Mouse (Mus musculus) thymus, postnatal 0 days (tissue): ENCODE results near the gene Hspa12b. TPM values are rescaled to one million over a fixed set of nuclear protein-coding genes. Genes with fewer than 3 reads are reported as not detected.

Experiments
- DNase-seq: peaks from one replicate; pipeline ENCODE4 v3.0.0-alpha.2; 2015; ENCODE audit warnings: low spot score
- polyA plus RNA-seq: library from polyadenylated mRNA; unstranded; fragments of >200 nt; fragmentation: Nextera tagmentation; extraction: Ambion mirVana; gene quantifications from 2 replicates; pipeline ENCODE4 v1.2.1, GENCODE M21; 2015

Hspa12b gene
- polyA plus RNA-seq, 1 experiment from 2014 or later, result 2.3 TPM

- DNase-seq, result no peak
These were observed 1.6 kb downstream of the Hspa12b start for GRCm38 (mm10) chr2:131128636-131129157.

DNA sequence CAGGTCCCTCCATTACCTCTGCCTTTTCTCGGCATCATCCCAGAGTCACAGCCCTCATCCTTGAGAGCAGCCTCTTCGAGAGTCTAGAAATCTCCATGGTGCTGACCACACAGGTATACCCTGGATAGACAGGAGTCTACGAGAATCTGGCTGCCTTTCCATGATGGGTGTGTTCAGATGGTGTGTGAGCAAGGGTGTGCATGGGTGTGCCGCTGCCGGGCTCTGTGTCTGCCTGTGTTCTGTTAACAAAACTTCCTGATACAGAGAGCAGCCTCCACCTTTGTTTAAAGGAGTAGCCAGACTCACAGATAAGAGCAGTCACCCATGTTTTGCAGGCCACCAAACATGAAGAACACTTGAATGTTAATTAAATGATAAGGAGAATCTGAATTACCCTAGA is 2.8 kb downstream of the Hspa12b start:
- DNase-seq, result no peak

- DNase-seq, result no peak
These were observed 3.8 kb downstream of the Hspa12b start for GRCm38 (mm10) chr2:131130849-131131248.

DNA sequence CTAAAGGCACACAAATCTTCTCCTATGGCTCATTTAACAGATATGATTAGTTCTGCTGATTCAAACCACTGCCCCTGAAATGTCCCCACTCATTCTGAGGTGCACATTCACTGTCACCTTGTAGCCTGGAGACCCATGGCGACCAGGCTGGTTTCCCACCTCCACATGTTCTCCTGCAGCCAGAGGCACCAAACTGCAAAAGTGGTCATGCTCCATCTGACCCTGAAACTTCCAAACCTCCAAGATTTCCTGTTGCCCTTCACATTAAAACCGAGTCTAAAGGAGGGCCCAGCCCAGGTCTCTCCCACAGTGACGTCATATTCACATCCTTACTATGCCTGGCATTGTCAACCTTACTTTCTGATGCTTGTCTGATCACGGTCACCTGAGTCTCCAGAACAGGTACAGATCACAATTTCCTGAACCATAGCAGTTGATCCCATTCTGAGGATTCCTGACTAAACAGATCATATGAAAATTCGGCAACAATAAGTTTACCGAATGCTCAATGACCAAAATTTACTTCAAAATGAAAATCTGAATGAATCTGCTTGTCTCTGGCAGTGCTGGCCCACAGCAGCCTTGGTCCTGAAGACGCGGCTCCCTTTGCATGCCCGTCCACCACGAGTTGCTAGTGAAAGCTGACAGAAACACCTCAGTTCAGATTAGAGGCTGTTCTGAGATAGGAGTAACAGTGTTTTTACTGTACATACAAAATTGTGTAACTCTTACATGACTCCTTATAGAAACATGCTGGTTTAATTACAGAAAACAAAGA is 5.2 kb downstream of the Hspa12b start:
- no peak for DNase-seq

- DNase-seq, result no peak
These were observed 6.0 kb downstream of the Hspa12b start, which contains the start of gene Gm11037 for GRCm38 (mm10) chr2:131132930-131133547. TSS of gene Gm11037 (plus strand) at chr2:131133497.

GRCm38 (mm10) chr2:131134381-131134780 is 7.3 kb downstream of the Hspa12b start:
- DNase-seq, result no peak

DNA sequence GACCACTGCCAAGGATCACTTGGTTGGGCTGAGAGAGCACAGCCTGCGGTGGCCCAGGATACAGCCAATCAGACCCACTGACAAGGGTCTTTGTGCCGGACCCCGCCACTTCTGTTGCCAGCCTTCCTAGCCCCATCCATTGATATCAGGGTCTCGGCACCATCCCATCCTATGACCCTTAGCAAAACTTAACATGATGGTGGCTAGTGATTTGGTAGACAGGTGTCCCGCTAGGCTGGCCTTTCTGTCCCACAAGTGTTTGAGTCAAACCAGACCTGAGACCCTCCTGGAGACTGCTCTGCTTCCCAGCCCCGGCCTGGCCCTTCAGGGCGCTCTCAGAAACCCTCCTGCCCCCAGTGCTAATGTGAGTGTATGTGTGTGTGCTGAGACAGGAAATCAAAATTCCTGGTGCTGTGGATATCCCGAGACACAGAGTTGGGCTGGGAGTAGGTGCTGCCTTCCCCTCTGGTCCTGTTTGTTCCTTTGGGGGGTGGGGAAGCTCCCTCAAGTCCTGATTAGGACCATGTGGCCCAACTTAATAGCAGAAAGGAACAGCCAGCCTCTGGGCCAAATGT is 7.8 kb downstream of the Hspa12b start:
- DNase-seq, result no peak

DNA sequence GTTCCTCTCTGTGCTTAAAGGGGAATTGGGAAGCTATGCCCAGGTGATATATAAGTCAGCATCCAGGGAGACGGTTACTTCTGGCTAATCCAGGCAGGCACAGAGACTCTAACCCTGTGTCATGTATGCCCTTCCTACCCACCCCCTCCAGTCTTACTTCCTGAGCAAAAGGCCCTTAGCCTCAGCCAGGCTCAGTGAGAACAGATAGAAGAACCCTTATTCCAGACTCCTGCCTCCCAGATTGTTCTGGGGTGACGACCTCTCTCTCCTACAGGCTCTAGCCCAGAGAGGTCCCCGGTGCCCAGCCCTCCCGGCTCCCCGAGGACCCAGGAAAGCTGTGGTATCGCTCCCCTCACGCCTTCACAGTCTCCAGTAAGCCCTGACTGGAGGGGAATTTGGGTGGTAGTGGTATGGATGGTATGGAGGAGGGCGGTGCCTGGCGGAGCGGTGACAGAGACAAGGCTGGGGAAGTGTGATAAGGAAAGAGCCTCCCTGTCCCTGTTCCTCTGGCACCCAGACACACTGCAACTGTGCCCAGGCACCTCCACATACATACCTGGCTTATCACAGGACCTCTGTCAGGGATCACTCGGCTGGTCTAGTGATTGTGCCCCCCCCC is 8.6 kb downstream of the Hspa12b start:
- no peak for DNase-seq

DNA sequence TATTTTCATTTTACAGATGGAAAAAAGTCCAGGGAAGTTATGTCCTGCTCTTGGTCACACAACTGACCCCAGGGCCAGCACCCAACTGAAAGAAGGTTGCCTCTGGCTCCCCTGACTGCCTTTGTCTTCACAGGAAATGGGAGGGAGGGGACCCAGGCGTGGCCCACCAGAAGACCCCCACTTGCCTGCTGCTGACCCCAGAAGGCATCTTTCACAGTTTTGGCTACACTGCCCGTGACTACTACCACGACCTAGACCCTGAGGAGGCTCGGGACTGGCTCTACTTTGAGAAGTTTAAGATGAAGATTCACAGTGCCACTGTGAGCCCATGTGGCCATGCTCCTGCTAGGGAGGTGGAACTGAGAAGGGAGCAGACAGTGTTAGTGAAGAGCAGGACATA is 11.2 kb downstream of the Hspa12b start:
- no peak for DNase-seq

DNA sequence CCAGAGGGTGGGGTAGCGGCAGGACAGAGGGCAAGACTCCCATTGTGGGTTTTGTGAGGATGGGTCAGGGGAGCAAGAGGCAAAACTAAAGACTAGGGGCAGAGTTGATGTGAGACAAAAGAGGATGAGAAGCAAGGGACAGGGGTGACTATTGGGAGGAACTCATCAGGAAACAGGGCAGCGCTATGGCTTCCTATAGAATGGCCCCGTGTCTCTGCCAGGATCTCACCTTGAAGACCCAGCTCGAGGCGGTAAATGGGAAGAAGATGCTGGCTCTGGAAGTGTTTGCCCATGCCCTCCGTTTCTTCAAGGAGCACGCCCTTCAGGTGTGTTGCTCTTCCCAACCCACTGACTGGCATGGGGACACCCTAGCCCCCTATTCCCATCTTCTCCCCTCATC is 11.7 kb downstream of the Hspa12b start:
- no peak for DNase-seq

DNA sequence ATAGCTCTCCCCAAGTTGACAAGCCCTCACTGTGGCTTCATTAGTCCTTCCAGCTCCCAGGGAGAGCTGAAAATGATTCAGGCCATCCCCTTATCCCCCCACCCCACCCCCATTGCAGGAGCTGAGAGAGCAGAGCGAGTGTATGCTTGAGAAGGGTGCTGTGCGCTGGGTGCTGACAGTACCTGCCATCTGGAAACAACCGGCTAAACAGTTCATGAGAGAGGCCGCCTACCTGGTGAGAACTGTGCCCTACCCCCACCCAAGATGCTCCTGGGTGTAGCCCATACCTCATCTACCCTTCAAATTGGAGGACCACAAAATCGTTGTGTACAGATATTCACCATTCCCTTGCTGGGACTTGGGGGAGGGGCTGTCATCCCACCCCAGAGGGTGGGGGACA is 12.2 kb downstream of the Hspa12b start:
- DNase-seq, result no peak

DNA sequence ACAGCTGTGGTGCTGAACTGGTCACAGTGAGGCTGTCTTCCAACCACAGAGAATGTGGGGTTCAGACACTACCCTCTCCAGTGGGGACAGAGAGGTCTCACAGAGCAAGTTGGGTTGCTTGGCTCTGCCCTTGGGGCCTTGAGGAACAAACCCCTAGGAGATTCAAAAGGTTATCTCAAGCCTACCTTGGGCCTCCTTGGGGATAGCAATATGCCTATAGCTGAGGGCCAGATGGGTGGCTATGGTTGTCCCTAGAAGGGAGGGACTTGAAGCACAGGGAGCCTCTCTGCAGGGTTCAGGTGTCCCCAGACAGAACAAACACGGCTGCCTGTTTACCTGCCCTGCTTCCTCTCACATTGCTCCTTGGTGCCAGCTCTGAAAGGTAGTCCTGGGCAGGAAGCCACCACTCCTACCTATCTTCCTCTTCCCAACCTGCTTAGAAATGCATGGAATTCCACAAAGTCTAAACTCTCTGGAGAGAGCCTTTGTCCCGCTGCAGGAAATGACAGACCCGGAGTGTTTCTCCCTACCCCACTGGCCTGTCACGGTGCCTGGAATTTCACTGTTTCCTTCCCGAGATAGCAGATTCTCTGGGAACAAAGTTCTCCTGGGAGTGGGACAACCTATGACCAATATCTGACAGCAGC is 12.9 kb downstream of the Hspa12b start:
- no peak for DNase-seq

GRCm38 (mm10) chr2:131140533-131140905 is 13.4 kb downstream of the Hspa12b start:
- no peak for DNase-seq

GRCm38 (mm10) chr2:131141336-131141986 is 14.4 kb downstream of the Hspa12b start:
- no peak for DNase-seq

GRCm38 (mm10) chr2:131142592-131142991 is 15.5 kb downstream of the Hspa12b start:
- DNase-seq, result peak; percentile 70

DNA sequence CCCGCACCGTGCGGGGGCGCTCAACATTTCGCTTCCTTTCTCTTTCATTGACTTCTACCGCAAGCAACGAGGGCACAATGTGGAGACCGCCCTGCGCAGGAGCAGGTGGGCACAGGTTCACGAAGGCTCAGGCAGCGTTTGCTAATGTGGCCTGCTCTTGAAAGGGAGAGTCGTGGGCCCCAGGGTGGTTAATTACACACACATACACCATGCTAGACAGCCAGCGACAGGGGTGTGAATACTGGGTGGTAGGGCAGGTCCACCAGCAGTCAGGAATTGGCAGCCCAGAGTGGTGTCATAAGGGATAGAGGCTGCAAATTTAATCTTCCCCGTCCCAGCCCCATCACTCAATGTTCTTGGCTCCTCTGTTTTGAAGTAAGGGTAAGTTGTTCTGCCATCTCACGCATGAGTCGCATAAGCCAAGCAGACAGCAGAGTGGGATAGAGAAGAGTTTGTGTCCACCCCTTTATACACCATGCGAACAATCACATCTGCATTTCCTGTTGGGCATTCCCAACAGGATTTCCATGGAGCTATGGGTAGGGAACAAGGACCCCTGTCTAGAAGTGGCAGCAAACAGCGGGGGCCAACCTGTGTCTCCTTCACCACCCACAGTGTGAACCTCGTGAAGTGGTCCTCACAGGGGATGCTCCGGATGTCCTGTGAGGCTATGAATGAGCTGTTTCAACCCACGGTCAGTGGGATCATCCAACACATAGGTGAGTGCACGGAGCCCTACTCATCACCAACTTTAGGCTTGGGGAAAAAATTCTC is 16.1 kb downstream of the Hspa12b start:
- no peak for DNase-seq

GRCm38 (mm10) chr2:131145121-131145520 is 18.0 kb downstream of the Hspa12b start:
- no peak for DNase-seq

DNA sequence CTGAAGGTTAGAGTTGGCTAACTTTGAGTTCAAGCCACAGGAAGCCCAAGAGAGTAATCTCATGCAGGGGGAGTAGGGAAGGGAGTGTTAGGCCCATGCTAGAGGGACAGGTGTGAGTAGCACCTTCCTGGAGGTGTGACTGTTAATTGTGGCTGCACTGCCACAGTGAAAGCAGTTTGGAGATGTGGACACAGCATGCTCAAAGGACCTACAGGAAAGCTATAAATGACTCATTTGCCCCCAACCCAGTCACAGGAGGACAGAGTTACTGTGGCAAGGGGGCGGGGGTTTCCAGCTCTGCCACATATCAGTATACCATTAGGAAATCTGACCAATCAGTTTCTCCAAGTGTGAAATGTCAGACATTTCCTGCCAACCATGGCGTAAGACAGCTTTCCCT is 18.5 kb downstream of the Hspa12b start:
- no peak for DNase-seq

GRCm38 (mm10) chr2:131146193-131147042 is 19.3 kb downstream of the Hspa12b start:
- DNase-seq, result no peak
